Mouse (Mus musculus): ENCODE data around the gene Tmtc2. TPM values are rescaled to one million over a fixed set of nuclear protein-coding genes. Genes with fewer than 3 reads are reported as not detected.

The Tmtc2 gene
- polyA plus RNA-seq, 1 experiment from 2014 or later, result 0.11 TPM

- H3K36me3 ChIP-seq (ENCODE audit: inconsistent target), result no peaks in the 10 kb centered on the region
- WGBS (ENCODE audit: missing documents), result 86% methylated on average over 7 of the region's 7 CpGs
- no peak overlapping the region for H3K27ac ChIP-seq
- no peak overlapping the region for H3K4me3 ChIP-seq (ENCODE audit: inconsistent target)
- H3K79me2 ChIP-seq (ENCODE audit: inconsistent target), result no peaks in the 10 kb centered on the region
Measured at GRCm38 (mm10) chr10:105380584-105380983, 193.7 kb downstream of the Tmtc2 start.

GRCm38 (mm10) chr10:105377711-105378110 is 196.5 kb downstream of the Tmtc2 start:
- Histone ChIP-seq H3K36me3 (ENCODE audit: inconsistent target) (no peaks in the 10 kb centered on the region), H3K27ac (no peak overlapping the region), H3K79me2 (ENCODE audit: inconsistent target) (no peaks in the 10 kb centered on the region), H3K4me3 (ENCODE audit: inconsistent target) (no peak overlapping the region)
- 95% methylated on average over 2 of the region's 2 CpGs for WGBS (ENCODE audit: missing documents)

GRCm38 (mm10) chr10:105373265-105373664 is 201.0 kb downstream of the Tmtc2 start:
- WGBS (ENCODE audit: missing documents), result 92% methylated on average over 8 of the region's 8 CpGs
- Histone ChIP-seq H3K27ac (no peak overlapping the region), H3K36me3 (ENCODE audit: inconsistent target) (no peaks in the 10 kb centered on the region), H3K4me3 (ENCODE audit: inconsistent target) (no peak overlapping the region), H3K79me2 (ENCODE audit: inconsistent target) (no peaks in the 10 kb centered on the region)

- Histone ChIP-seq H3K27ac (no peak overlapping the region), H3K79me2 (ENCODE audit: inconsistent target) (no peaks in the 10 kb centered on the region), H3K36me3 (ENCODE audit: inconsistent target) (no peaks in the 10 kb centered on the region), H3K4me3 (ENCODE audit: inconsistent target) (no peak overlapping the region)
- 93% methylated on average over 7 of the region's 8 CpGs for WGBS (ENCODE audit: missing documents)
Measured at GRCm38 (mm10) chr10:105368242-105368641, 206.0 kb downstream of the Tmtc2 start.

- 81% methylated on average over 3 of the region's 3 CpGs for WGBS (ENCODE audit: missing documents)
- H3K4me3 ChIP-seq (ENCODE audit: inconsistent target), result no peak overlapping the region
- no peaks in the 10 kb centered on the region for H3K36me3 ChIP-seq (ENCODE audit: inconsistent target)
Measured at GRCm38 (mm10) chr10:105364480-105364879, 209.8 kb downstream of the Tmtc2 start.

GRCm38 (mm10) chr10:105350301-105350700 is 223.9 kb downstream of the Tmtc2 start:
- no peak overlapping the region for H3K4me3 ChIP-seq (ENCODE audit: inconsistent target)
- 88% methylated on average over 2 of the region's 2 CpGs for WGBS (ENCODE audit: missing documents)
- H3K36me3 ChIP-seq (ENCODE audit: inconsistent target), result no peaks in the 10 kb centered on the region

More at GRCm38 (mm10) chr10:105364480-105364879, 209.8 kb downstream of the Tmtc2 start:
- Histone ChIP-seq H3K79me2 (ENCODE audit: inconsistent target) (no peaks in the 10 kb centered on the region), H3K27ac (no peak overlapping the region)

GRCm38 (mm10) chr10:105345920-105346319 is 228.3 kb downstream of the Tmtc2 start:
- WGBS (ENCODE audit: missing documents), result 85% methylated on average over 3 of the region's 3 CpGs
- no peaks in the 10 kb centered on the region for H3K79me2 ChIP-seq (ENCODE audit: inconsistent target)
- H3K27ac ChIP-seq, result no peak overlapping the region

More at GRCm38 (mm10) chr10:105350301-105350700, 223.9 kb downstream of the Tmtc2 start:
- no peak overlapping the region for H3K27ac ChIP-seq
- H3K79me2 ChIP-seq (ENCODE audit: inconsistent target), result no peaks in the 10 kb centered on the region

GRCm38 (mm10) chr10:105332856-105333255 is 241.4 kb downstream of the Tmtc2 start:
- no peaks in the 10 kb centered on the region for H3K79me2 ChIP-seq (ENCODE audit: inconsistent target)
- H3K4me3 ChIP-seq (ENCODE audit: inconsistent target), result no peak overlapping the region
- H3K27ac ChIP-seq, result no peak overlapping the region
- WGBS (ENCODE audit: missing documents), result 94% methylated on average over 2 of the region's 2 CpGs
- no peaks in the 10 kb centered on the region for H3K36me3 ChIP-seq (ENCODE audit: inconsistent target)

More at GRCm38 (mm10) chr10:105345920-105346319, 228.3 kb downstream of the Tmtc2 start:
- H3K4me3 ChIP-seq (ENCODE audit: inconsistent target), result no peak overlapping the region
- H3K36me3 ChIP-seq (ENCODE audit: inconsistent target), result no peaks in the 10 kb centered on the region

- Histone ChIP-seq H3K4me3 (ENCODE audit: inconsistent target) (no peak overlapping the region), H3K79me2 (ENCODE audit: inconsistent target) (no peaks in the 10 kb centered on the region), H3K27ac (no peak overlapping the region), H3K36me3 (ENCODE audit: inconsistent target) (no peaks in the 10 kb centered on the region)
- WGBS (ENCODE audit: missing documents), result 93% methylated on average over 5 of the region's 5 CpGs
Measured at GRCm38 (mm10) chr10:105330327-105330726, 243.9 kb downstream of the Tmtc2 start.

- H3K27ac ChIP-seq, result no peak overlapping the region
- H3K4me3 ChIP-seq (ENCODE audit: inconsistent target), result no peak overlapping the region
- H3K79me2 ChIP-seq (ENCODE audit: inconsistent target), result no peaks in the 10 kb centered on the region
- no peaks in the 10 kb centered on the region for H3K36me3 ChIP-seq (ENCODE audit: inconsistent target)
- 77% methylated on average over 4 of the region's 4 CpGs for WGBS (ENCODE audit: missing documents)
Measured at GRCm38 (mm10) chr10:105323646-105324192, 250.5 kb downstream of the Tmtc2 start.

- Histone ChIP-seq H3K79me2 (ENCODE audit: inconsistent target) (no peaks in the 10 kb centered on the region), H3K27ac (no peak overlapping the region), H3K4me3 (ENCODE audit: inconsistent target) (no peak overlapping the region), H3K36me3 (ENCODE audit: inconsistent target) (no peaks in the 10 kb centered on the region)
- 85% methylated on average over 3 of the region's 3 CpGs for WGBS (ENCODE audit: missing documents)
Measured at GRCm38 (mm10) chr10:105319299-105320057, 254.8 kb downstream of the Tmtc2 start.

GRCm38 (mm10) chr10:105318869-105319268 is 255.4 kb downstream of the Tmtc2 start:
- 80% methylated on average over 2 of the region's 2 CpGs for WGBS (ENCODE audit: missing documents)
- Histone ChIP-seq H3K36me3 (ENCODE audit: inconsistent target) (no peaks in the 10 kb centered on the region), H3K4me3 (ENCODE audit: inconsistent target) (no peak overlapping the region), H3K27ac (no peak overlapping the region), H3K79me2 (ENCODE audit: inconsistent target) (no peaks in the 10 kb centered on the region)

- Histone ChIP-seq H3K79me2 (ENCODE audit: inconsistent target) (no peaks in the 10 kb centered on the region), H3K27ac (no peak overlapping the region), H3K4me3 (ENCODE audit: inconsistent target) (no peak overlapping the region), H3K36me3 (ENCODE audit: inconsistent target) (no peaks in the 10 kb centered on the region)
- WGBS (ENCODE audit: missing documents), result 54% methylated on average over 5 of the region's 5 CpGs
Measured at GRCm38 (mm10) chr10:105312986-105313385, 261.3 kb downstream of the Tmtc2 start.

- H3K4me3 ChIP-seq (ENCODE audit: inconsistent target), result no peak overlapping the region
- no peaks in the 10 kb centered on the region for H3K79me2 ChIP-seq (ENCODE audit: inconsistent target)
- WGBS (ENCODE audit: missing documents), result 74% methylated on average over 3 of the region's 3 CpGs
- H3K27ac ChIP-seq, result no peak overlapping the region
- H3K36me3 ChIP-seq (ENCODE audit: inconsistent target), result no peaks in the 10 kb centered on the region
Measured at GRCm38 (mm10) chr10:105297560-105297959, 276.7 kb downstream of the Tmtc2 start.

- no peak overlapping the region for H3K4me3 ChIP-seq (ENCODE audit: inconsistent target)
- 100% methylated on average over 1 of the region's 1 CpGs for WGBS (ENCODE audit: missing documents)
- H3K79me2 ChIP-seq (ENCODE audit: inconsistent target), result no peaks in the 10 kb centered on the region
Measured at GRCm38 (mm10) chr10:105292961-105293360, 281.3 kb downstream of the Tmtc2 start.

More at GRCm38 (mm10) chr10:105292961-105293360, 281.3 kb downstream of the Tmtc2 start:
- no peaks in the 10 kb centered on the region for H3K36me3 ChIP-seq (ENCODE audit: inconsistent target)
- no peak overlapping the region for H3K27ac ChIP-seq
